Mouse (Mus musculus) layer of hippocampus, postnatal 14 days (tissue): Measurements from ENCODE around the gene Rhox3a2. TPM values are rescaled to one million over a fixed set of nuclear protein-coding genes. Genes with fewer than 3 reads are reported as not detected.
"Not testable (repeated sequence)": the region's sequence is repeated elsewhere in the genome, so short reads cannot be mapped to it uniquely, and the experiment has no call there.

Experiments used
- DNase-seq, 2 experiments: peaks; one replicate each; pipeline ENCODE4 v3.0.0; 2021 to 2022; ENCODE audit warnings: low spot score in 2 of 2, mixed read lengths in 1 of 2
- long read RNA-seq, 2 experiments: library from polyadenylated mRNA; stranded (forward); transcript quantifications; one replicate each; pipeline ENCODE4 v2.0.0; 2021
- total RNA-seq, 2 experiments: library from RNA; stranded (reverse); gene quantifications; 2 replicates each; pipeline ENCODE4 v1.2.3; 2021

The Rhox3a2 gene
- total RNA-seq = not detected
- long read RNA-seq, experiment 1 = 0 reads
- long read RNA-seq, experiment 2 = 0 reads

GRCm38 (mm10) chrX:37379728-37380127 lies at the start of gene Rhox3a2:
TSS of gene Rhox3a2 (plus strand) at chrX:37380028.
- DNase-seq = not testable (repeated sequence)

GRCm38 (mm10) chrX:37390548-37390947 lies 10.7 kb downstream of the Rhox3a2 start, which contains the start of gene Rhox4a2:
TSS of gene Rhox4a2 (plus strand) at chrX:37390848.
- not testable (repeated sequence) for DNase-seq

DNA sequence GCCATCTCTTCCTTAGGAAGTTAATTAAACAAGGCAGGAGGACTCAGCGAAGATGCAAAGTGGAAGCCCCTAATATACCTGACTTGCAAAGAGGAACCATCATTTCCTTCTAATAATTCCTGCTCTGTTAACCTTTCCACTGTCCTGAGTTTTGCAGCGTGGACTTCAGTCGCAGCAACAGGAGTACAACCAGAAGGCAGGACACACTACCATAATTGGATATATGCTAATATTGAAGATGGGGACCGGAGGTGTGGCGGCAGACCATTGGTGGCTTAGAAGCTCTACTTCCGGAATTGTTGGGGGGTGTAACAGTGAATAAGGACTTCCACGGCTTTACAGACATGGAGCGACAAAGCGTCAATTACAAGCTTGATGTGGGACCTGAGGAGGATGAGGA lies 31.9 kb downstream of the Rhox3a2 start, which contains the start of gene Rhox2b:
Rhox2b (plus strand) TSS at position 301 of the 400 bp plus-strand sequence.
- DNase-seq = not testable (repeated sequence)

DNA sequence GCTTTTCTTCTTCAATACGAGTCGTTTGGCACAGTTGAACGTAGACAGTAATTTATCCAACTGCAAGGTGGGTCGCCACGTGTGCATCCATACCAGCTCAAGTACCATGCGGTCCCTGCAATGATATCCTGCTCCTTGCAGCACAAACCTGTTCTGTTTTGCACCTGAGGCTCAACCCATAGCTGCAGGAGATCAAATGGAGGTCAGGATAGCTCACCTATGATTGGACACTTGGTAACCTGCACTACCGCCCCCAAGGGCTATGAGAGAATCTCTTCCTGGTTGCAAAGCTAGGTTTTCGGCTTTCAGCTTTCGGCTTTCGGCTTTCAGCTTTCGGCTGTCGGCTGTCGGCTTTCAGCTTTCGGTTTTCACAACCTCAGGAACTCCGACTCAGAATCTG lies 52.4 kb downstream of the Rhox3a2 start, which contains the start of gene Rhox4b:
Rhox4b (plus strand) TSS at position 301 of the 400 bp plus-strand sequence.
- not testable (repeated sequence) for DNase-seq

Other genes with a start within 250 kb of the Rhox3a2 start
- gene Akap14, start 211.2 kb upstream of the Rhox3a2 start, total RNA-seq = under 1 TPM in 1 of 2 experiments, not detected in 1; 0.18 TPM
- gene Ndufa1, start 188.9 kb upstream of the Rhox3a2 start, total RNA-seq = 100 to 1,000 TPM; 257 to 290 TPM
- 1 to 10 TPM; 7.4 to 8.3 TPM for gene Rnf113a1, start 188.8 kb upstream of the Rhox3a2 start, total RNA-seq
- not detected for gene Gm9, start 169.0 kb upstream of the Rhox3a2 start, total RNA-seq
- gene Rhox1, start 157.8 kb upstream of the Rhox3a2 start, total RNA-seq = not detected
- not detected for gene Rhox2a, start 135.1 kb upstream of the Rhox3a2 start, total RNA-seq
- not detected for gene Rhox3a, start 130.1 kb upstream of the Rhox3a2 start, total RNA-seq
- gene Rhox4a, start 114.7 kb upstream of the Rhox3a2 start, total RNA-seq = not detected
- not detected for gene Rhox4a2, start 10.8 kb downstream of the Rhox3a2 start, total RNA-seq
- not detected for gene Rhox2b, start 32.0 kb downstream of the Rhox3a2 start, total RNA-seq
- not detected for gene Rhox4b, start 52.5 kb downstream of the Rhox3a2 start, total RNA-seq
- not detected for gene Rhox2c, start 73.7 kb downstream of the Rhox3a2 start, total RNA-seq
- not detected for gene Rhox3c, start 78.6 kb downstream of the Rhox3a2 start, total RNA-seq
- not detected for gene Rhox4c, start 100.3 kb downstream of the Rhox3a2 start, total RNA-seq
- gene Rhox2d, start 113.4 kb downstream of the Rhox3a2 start, total RNA-seq = not detected
- not detected for gene Rhox4d, start 134.3 kb downstream of the Rhox3a2 start, total RNA-seq
- not detected for gene Rhox2e, start 150.4 kb downstream of the Rhox3a2 start, total RNA-seq
- not detected for gene Rhox3e, start 162.0 kb downstream of the Rhox3a2 start, total RNA-seq
- not detected for gene Rhox4e, start 177.4 kb downstream of the Rhox3a2 start, total RNA-seq
- gene Rhox2f, start 191.4 kb downstream of the Rhox3a2 start, total RNA-seq = not detected
- not detected for gene Rhox3f, start 201.0 kb downstream of the Rhox3a2 start, total RNA-seq
- not detected for gene Rhox4f, start 227.7 kb downstream of the Rhox3a2 start, total RNA-seq
- gene Rhox3g, start 248.6 kb downstream of the Rhox3a2 start, total RNA-seq = not detected